Mouse (Mus musculus): ENCODE data around the gene Syt5. TPM values are rescaled to one million over a fixed set of nuclear protein-coding genes. Genes with fewer than 3 reads are reported as not detected.
"Not testable (repeated sequence)": the region's sequence is repeated elsewhere in the genome, so short reads cannot be mapped to it uniquely, and the experiment has no call there.

Syt5 gene
- polyA plus RNA-seq, 1 experiment from 2014 or later, result 8.5 TPM

DNA sequence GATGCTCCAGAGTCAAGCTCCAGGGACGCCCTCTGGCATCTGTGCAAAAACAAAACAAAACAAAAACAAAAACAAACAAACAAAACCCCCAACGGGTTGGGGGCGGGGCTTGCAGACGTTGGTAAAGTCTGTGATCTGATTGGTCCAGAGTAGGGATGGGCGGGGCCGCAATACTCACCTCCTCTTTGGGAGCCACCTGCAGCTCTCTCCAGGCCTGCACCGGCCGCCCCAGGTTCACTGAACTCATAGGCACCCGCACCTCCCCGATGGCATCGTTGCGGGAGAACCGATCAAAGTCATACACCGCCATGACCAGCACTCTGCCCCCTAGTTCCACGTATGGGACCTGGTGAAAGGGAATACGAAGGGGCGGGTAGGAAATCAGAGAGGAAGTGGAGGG is 5.3 kb downstream of the Syt5 start:
- 40% methylated on average over 17 of the region's 17 CpGs for WGBS
- Histone ChIP-seq H3K4me2 (ENCODE audit: low read depth, low read length) (no peak overlapping the region), H3K27me3 (ENCODE audit: control insufficient read depth, insufficient read depth, low read length) (no peaks in the 10 kb centered on the region), H3K4me3 (replicated peaks; ENCODE audit: low read length) (no peak overlapping the region), H3K9me3 (replicated peaks; ENCODE audit: control insufficient read depth, low read length) (no peaks in the 10 kb centered on the region), H3K36me3 (ENCODE audit: control insufficient read depth, insufficient read depth, low read length) (no peaks in the 10 kb centered on the region), H3K4me1 (ENCODE audit: control insufficient read depth, insufficient read depth, low read length) (0 out of 2 replicates have a peak, but pooled peaks cover 7% of the 10 kb centered on the region), H3K27ac (ENCODE audit: low read length) (no peak overlapping the region), H3K9ac (ENCODE audit: low read length) (no peak overlapping the region)
- no peak for ATAC-seq (ENCODE audit: insufficient read depth, low FRiP score)

DNA sequence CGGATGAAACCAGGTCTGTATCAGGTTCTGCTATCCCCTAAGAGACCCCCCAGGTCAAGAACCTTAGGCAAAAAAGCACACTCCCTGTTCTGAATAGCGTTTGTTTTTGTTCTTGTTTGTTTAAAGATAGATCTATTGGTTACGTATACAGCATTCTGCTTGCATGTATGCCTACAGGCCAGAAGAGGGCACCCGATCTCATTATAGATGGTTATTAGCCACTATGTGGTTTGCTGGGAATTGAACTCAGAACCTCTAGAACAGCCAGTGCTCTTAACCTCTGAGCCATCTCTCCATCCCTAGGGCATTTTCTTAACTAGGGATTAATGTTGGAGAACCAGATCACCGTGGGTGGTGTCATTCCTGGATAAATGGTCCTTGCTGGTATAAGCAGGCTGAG is 6.0 kb downstream of the Syt5 start:
- Histone ChIP-seq H3K4me3 (replicated peaks; ENCODE audit: low read length) (no peak overlapping the region), H3K4me2 (ENCODE audit: low read depth, low read length) (no peak overlapping the region), H3K9ac (ENCODE audit: low read length) (no peak overlapping the region), H3K27me3 (ENCODE audit: control insufficient read depth, insufficient read depth, low read length) (no peaks in the 10 kb centered on the region), H3K27ac (ENCODE audit: low read length) (no peak overlapping the region), H3K36me3 (ENCODE audit: control insufficient read depth, insufficient read depth, low read length) (no peaks in the 10 kb centered on the region), H3K4me1 (ENCODE audit: control insufficient read depth, insufficient read depth, low read length) (no peaks in the 10 kb centered on the region), H3K9me3 (replicated peaks; ENCODE audit: control insufficient read depth, low read length) (no peaks in the 10 kb centered on the region)
- no peak for ATAC-seq (ENCODE audit: insufficient read depth, low FRiP score)
- WGBS, result 60% methylated on average over 5 of the region's 5 CpGs

DNA sequence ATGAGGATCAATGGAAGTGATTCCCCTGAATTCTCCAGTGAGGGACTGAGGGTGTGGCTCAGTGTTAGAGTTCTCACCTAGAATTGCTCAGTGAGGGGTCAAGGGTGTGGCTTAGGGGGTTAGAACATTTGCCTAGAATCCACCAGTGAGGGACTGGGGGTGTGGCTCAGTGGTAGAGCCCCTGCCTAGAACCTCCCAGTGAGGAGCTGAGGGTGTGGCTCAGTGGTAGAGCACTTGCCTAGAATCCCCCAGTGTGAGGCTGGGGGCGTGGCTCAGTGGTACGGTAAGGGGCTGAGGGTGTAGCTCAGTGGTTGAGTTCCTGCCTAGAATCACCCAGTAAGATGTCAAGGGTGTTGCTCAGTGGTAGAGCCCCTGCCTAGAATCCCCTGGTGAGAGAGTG is 8.3 kb downstream of the Syt5 start:
- no peak overlapping the region for H3K27ac ChIP-seq (ENCODE audit: low read length)
- H3K9ac ChIP-seq (ENCODE audit: low read length), result no peak overlapping the region
- no peaks in the 10 kb centered on the region for H3K4me1 ChIP-seq (ENCODE audit: control insufficient read depth, insufficient read depth, low read length)
- H3K27me3 ChIP-seq (ENCODE audit: control insufficient read depth, insufficient read depth, low read length), result no peaks in the 10 kb centered on the region
- H3K4me2 ChIP-seq (ENCODE audit: low read depth, low read length), result no peak overlapping the region
- no peak overlapping the region for H3K4me3 ChIP-seq (replicated peaks; ENCODE audit: low read length)
- no peak for ATAC-seq (ENCODE audit: insufficient read depth, low FRiP score)
- H3K36me3 ChIP-seq (ENCODE audit: control insufficient read depth, insufficient read depth, low read length), result no peaks in the 10 kb centered on the region
- 77% methylated on average over 2 of the region's 2 CpGs for WGBS
- H3K9me3 ChIP-seq (replicated peaks; ENCODE audit: control insufficient read depth, low read length), result no peaks in the 10 kb centered on the region

DNA sequence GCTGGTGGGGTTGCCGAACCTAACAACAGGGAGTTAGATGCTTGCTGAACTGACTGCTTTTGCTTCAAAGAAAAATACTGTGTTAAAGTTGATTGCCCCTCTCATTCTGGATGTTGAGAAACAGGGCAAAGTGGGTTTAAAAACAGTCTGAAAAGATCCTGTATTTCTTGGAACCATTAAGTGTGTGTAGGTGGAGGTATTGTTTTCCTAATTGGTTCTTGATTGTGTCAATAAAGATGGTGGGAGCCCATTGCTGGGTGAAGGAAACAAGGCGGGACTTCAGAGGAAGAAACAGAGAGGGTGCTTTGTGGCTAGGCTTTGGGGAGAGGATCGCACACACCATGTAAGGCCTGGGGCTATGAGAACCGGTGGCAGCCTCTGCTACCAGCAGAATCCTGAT is 10.2 kb downstream of the Syt5 start:
- H3K4me2 ChIP-seq (ENCODE audit: low read depth, low read length), result no peak overlapping the region
- H3K4me1 ChIP-seq (ENCODE audit: control insufficient read depth, insufficient read depth, low read length), result no peaks in the 10 kb centered on the region
- H3K36me3 ChIP-seq (ENCODE audit: control insufficient read depth, insufficient read depth, low read length), result no peaks in the 10 kb centered on the region
- H3K27ac ChIP-seq (ENCODE audit: low read length), result no peak overlapping the region
- no peaks in the 10 kb centered on the region for H3K27me3 ChIP-seq (ENCODE audit: control insufficient read depth, insufficient read depth, low read length)
- no peak overlapping the region for H3K4me3 ChIP-seq (replicated peaks; ENCODE audit: low read length)
- WGBS, result 43% methylated on average over 4 of the region's 4 CpGs
- no peaks in the 10 kb centered on the region for H3K9me3 ChIP-seq (replicated peaks; ENCODE audit: control insufficient read depth, low read length)
- ATAC-seq (ENCODE audit: insufficient read depth, low FRiP score), result no peak
- no peak overlapping the region for H3K9ac ChIP-seq (ENCODE audit: low read length)

DNA sequence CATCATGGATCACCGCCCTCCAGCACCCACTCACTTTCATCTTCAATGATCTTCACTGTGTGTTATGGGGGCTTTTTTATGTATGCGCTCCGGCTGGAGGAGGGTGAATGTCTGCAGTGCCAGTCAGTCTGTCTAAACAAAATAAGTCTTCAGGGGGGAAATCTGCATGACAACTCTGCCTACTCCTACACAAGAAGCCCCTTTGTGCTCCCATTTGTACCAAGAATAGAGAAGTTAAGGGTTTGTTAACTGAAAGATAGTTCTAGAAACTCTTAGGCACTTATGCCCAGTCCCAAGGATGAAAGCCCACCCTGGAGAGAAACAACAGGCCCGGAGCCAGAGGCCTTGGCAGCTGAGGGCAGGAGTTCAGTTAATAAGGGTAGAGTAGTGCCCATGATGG is 11.0 kb downstream of the Syt5 start:
- no peak overlapping the region for H3K4me3 ChIP-seq (replicated peaks; ENCODE audit: low read length)
- H3K27me3 ChIP-seq (ENCODE audit: control insufficient read depth, insufficient read depth, low read length), result no peaks in the 10 kb centered on the region
- H3K4me1 ChIP-seq (ENCODE audit: control insufficient read depth, insufficient read depth, low read length), result 0 out of 2 replicates have a peak, but pooled peaks cover 4% of the 10 kb centered on the region
- no peak for ATAC-seq (ENCODE audit: insufficient read depth, low FRiP score)
- no peaks in the 10 kb centered on the region for H3K36me3 ChIP-seq (ENCODE audit: control insufficient read depth, insufficient read depth, low read length)
- H3K9me3 ChIP-seq (replicated peaks; ENCODE audit: control insufficient read depth, low read length), result no peaks in the 10 kb centered on the region
- WGBS, result 87% methylated on average over 4 of the region's 4 CpGs
- no peak overlapping the region for H3K4me2 ChIP-seq (ENCODE audit: low read depth, low read length)
- no peak overlapping the region for H3K9ac ChIP-seq (ENCODE audit: low read length)
- no peak overlapping the region for H3K27ac ChIP-seq (ENCODE audit: low read length)

DNA sequence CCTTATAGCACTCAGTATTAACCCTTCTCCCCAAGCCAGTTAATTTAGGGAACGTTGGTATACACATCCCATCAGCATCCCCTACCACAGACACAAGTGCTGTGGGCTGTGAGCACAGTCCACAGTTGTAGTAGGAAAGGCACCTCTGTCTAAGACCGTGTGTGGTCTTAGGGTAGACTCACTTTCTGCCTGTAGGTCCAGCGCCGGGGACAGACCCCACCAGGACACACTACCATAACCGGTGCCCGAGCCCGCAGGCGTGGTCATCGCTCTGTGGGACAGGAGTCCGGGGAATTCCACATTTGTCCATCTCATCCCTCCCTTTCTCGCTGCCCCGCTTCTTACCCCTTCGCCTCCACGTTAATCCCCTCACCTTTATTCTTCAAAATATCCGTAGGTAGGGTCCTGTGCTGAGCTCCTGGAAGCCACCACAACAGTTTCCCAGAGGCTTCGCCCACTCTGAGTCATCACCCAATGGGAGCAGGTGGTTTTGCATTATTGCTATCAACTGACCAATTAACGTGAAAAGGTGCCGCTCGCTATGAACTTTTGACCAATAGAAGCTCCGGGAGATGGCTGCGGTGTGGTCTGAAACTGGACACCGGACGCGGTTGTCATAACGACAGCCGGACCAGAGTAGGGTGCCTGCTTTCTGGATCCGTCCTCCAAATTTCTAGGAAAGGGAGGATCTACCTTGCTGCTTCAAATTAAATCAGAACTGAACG is 15.2 kb downstream of the Syt5 start, which contains the start of gene Dnaaf3:
Dnaaf3 (minus strand) TSS at position 449 of the 725 bp plus-strand sequence.
- H3K27ac ChIP-seq (ENCODE audit: low read length), result no peak within 1 kb of the TSS
- ATAC-seq (ENCODE audit: insufficient read depth, low FRiP score), result peak; percentile 95
- peak within 1 kb of the TSS; percentile 64 for H3K4me2 ChIP-seq (ENCODE audit: low read depth, low read length)
- no peaks in the 10 kb centered on the region for H3K27me3 ChIP-seq (ENCODE audit: control insufficient read depth, insufficient read depth, low read length)
- 4% methylated on average over 28 of the region's 28 CpGs for WGBS
- H3K4me3 ChIP-seq (replicated peaks; ENCODE audit: low read length), result peak within 1 kb of the TSS; percentile 41
- peak within 1 kb of the TSS; percentile 33; the same call in 1 of the 2 replicates for H3K9ac ChIP-seq (ENCODE audit: low read length)
- no peaks in the 10 kb centered on the region for H3K9me3 ChIP-seq (replicated peaks; ENCODE audit: control insufficient read depth, low read length)
- H3K4me1 ChIP-seq (ENCODE audit: control insufficient read depth, insufficient read depth, low read length), result 0 out of 2 replicates have a peak, but pooled peaks cover 4% of the 10 kb centered on the region
- H3K36me3 ChIP-seq (ENCODE audit: control insufficient read depth, insufficient read depth, low read length), result no peaks in the 10 kb centered on the region

DNA sequence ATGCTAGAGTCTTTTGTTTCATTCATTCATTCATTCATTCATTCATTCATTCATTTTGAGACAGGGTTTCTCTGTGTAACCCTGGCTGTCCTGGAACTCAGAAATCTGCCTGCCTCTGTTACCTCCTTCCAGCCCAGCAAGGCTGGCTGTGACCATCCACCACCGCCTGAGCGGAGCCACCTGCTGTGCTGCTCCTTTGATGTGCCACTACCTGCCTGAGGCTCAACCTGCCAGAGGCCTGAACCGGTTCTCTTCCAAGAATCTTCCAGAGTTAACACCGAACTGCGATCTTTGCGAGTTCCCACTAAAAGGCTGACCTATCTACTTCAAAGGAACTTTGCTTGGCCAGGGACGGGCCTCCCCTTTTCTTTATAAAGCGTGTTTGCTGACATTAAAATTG is 17.2 kb downstream of the Syt5 start:
- H3K9me3 ChIP-seq (replicated peaks; ENCODE audit: control insufficient read depth, low read length), result not testable (repeated sequence)

DNA sequence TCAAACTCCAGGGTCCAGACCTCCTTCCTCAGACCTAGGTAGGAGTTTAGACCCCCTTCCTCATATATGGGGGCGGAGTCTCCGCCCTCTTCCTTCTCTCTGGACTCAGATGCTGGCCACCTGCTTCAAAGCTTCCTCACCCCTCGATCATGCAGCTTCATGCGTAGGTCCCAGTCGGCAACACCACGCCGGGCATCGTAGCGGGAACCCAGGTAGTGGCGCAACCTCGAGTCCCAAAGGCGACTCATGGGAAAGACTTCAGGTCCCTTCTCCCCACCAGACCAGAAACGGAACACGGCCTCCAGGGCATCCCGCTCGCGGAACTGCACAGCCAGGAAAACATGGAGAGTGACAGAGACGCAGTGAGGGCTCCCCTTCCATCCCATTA is 20.0 kb downstream of the Syt5 start:
- peak overlapping the region; percentile 47 for H3K4me3 ChIP-seq (replicated peaks; ENCODE audit: low read length)
- no peak overlapping the region for H3K27ac ChIP-seq (ENCODE audit: low read length)
- H3K36me3 ChIP-seq (ENCODE audit: control insufficient read depth, insufficient read depth, low read length), result no peaks in the 10 kb centered on the region
- no peak overlapping the region for H3K9ac ChIP-seq (ENCODE audit: low read length)
- 52% methylated on average over 18 of the region's 18 CpGs for WGBS
- no peaks in the 10 kb centered on the region for H3K27me3 ChIP-seq (ENCODE audit: control insufficient read depth, insufficient read depth, low read length)
- peaks cover 8% of the 10 kb centered on the region; the same call in 1 of the 2 replicates for H3K4me1 ChIP-seq (ENCODE audit: control insufficient read depth, insufficient read depth, low read length)
- no peak for ATAC-seq (ENCODE audit: insufficient read depth, low FRiP score)
- H3K9me3 ChIP-seq (replicated peaks; ENCODE audit: control insufficient read depth, low read length), result no peaks in the 10 kb centered on the region
- peak overlapping the region; percentile 67; the same call in 1 of the 2 replicates for H3K4me2 ChIP-seq (ENCODE audit: low read depth, low read length)

More for the DNA sequence above, 17.2 kb downstream of the Syt5 start:
- not testable (repeated sequence) for H3K4me2 ChIP-seq (ENCODE audit: low read depth, low read length); ATAC-seq (ENCODE audit: insufficient read depth, low FRiP score); H3K9ac ChIP-seq (ENCODE audit: low read length); H3K4me1 ChIP-seq (ENCODE audit: control insufficient read depth, insufficient read depth, low read length); H3K27me3 ChIP-seq (ENCODE audit: control insufficient read depth, insufficient read depth, low read length); H3K27ac ChIP-seq (ENCODE audit: low read length); H3K36me3 ChIP-seq (ENCODE audit: control insufficient read depth, insufficient read depth, low read length); H3K4me3 ChIP-seq (replicated peaks; ENCODE audit: low read length)
- WGBS, result 33% methylated on average over 7 of the region's 8 CpGs

DNA sequence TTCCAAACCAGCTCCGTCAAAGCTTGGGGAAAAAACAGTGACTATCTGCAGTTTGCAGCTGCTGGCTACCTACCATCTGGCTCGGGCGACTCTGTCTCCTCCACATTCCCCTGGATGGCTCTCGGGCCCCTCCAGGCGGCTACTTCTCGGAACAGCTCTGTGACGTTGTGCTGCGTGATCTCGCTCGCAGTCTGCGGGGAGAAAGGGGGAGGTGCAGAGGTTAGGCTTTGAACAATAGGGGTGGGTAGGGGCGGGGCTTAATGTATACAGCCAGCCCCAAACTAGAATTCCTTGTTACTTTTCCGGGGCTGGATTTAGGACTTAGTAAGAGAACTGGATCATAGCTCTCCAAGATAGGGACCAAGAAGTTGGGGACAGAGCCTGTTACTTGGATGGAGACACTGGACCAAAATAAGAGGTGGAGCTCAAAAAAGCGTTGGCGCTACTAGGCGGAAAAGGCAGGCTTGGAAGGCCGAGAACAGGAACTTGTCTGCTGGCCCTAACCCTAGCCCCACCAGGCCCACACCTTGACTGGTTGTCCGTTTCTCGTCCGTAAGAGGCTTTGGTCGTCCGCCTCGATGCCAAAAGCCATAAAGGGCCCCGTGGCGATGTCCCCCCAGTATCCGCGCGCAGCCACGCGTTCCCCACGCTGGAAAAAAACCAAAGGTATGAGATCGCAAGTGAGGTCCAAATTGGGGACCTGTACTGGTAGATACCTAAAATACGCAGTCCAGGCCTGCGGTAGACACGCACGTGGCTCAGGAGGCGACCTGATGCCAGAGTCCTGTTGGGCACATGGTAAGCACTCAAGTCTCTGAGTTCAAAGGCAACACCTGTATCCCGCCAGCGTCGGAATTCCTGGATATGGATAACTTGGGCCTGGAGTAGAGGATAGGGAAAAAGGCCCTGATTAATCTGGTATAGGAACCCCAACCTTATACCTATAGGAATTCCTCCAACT is 20.7 kb downstream of the Syt5 start:
- H3K4me2 ChIP-seq (ENCODE audit: low read depth, low read length), result peak overlapping the region; percentile 67
- H3K9me3 ChIP-seq (replicated peaks; ENCODE audit: control insufficient read depth, low read length), result no peaks in the 10 kb centered on the region
- H3K4me1 ChIP-seq (ENCODE audit: control insufficient read depth, insufficient read depth, low read length), result peaks cover 4% of the 10 kb centered on the region; the same call in 1 of the 2 replicates
- peak overlapping the region; percentile 47 for H3K4me3 ChIP-seq (replicated peaks; ENCODE audit: low read length)
- H3K27ac ChIP-seq (ENCODE audit: low read length), result peak overlapping the region; percentile 49
- peak overlapping the region; percentile 74 for H3K9ac ChIP-seq (ENCODE audit: low read length)
- H3K36me3 ChIP-seq (ENCODE audit: control insufficient read depth, insufficient read depth, low read length), result no peaks in the 10 kb centered on the region
- H3K27me3 ChIP-seq (ENCODE audit: control insufficient read depth, insufficient read depth, low read length), result no peaks in the 10 kb centered on the region
- 21% methylated on average over 40 of the region's 40 CpGs for WGBS
- ATAC-seq (ENCODE audit: insufficient read depth, low FRiP score), result peak; percentile 95
